In the genomic region with DNA sequence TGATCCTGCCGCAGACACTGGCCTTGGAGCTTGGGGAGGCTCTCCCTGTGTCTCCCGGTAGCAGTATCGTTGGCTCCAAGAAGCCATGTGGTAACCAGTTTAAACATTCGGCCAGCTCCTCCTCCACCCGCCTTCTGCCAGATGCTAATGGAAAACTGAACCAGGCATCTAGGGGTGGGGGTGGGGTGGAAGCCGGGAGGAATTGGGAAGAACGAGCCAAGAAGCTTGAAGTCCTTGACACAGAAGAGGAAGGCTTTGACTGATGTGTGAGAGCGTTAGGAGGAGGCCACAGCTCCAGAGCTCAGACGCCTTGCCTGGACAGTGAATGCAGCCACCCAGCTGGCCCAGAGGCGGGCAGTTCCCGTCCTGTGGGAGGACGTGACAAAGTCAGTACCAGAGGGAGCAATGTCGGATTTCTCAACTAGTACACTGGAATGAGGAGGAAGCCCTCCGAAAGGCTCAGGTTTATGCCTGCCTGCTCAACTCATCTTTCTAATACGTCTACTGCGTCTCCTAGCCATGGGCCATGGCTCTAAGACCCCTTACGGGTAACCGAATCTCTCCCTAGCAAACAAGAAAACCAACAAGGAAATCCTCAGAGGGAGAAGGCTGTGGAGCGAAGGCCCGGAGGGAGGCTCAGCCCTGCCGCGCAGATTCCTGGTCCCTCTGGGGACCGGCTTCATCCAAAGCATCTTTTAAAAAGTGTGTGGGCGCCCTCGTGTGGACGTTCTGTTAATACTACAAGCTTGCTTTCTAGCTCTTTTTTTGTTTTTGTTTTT, we compare ENCODE assay signal across 7 mouse cellular contexts. TPM values are rescaled to one million over a fixed set of nuclear protein-coding genes. Genes with fewer than 3 reads are reported as not detected.
DNase-seq lines count a peak whose midpoint lies in the region; ATAC-seq lines count a peak whose summit lies in the region.

No protein-coding gene starts in this region.

- peak overlapping the region; percentile 70 for H3K4me2 ChIP-seq in intestine, embryonic 15.5 days (replicated peaks)
- H3K4me2 ChIP-seq in midbrain, embryonic 12.5 days (replicated peaks) = peak overlapping the region; percentile 57

- H3K4me1 ChIP-seq in intestine, embryonic 15.5 days (replicated peaks) = peaks cover 22% of the 10 kb centered on the region
- peaks cover 34% of the 10 kb centered on the region for H3K4me1 ChIP-seq in midbrain, embryonic 12.5 days

- H3K4me3 ChIP-seq in intestine, embryonic 15.5 days (replicated peaks) = peak overlapping the region; percentile 26
- peak overlapping the region; percentile 29 for H3K4me3 ChIP-seq in midbrain, embryonic 12.5 days

- H3K27me3 ChIP-seq in intestine, embryonic 15.5 days (replicated peaks) = no peaks in the 10 kb centered on the region
- H3K27me3 ChIP-seq in midbrain, embryonic 12.5 days = no peaks in the 10 kb centered on the region

- intact Hi-C loops in gastrocnemius, postnatal 14 days (cut with DNase I; ENCODE audit: low total_unique reads) = no loop called here
- intact Hi-C loops in left cerebral cortex, postnatal 36 days (cut with DNase I) = loop anchor here (2.0 to 10.0 kb wide), 3 partner anchors 60 to 292 kb away; a partner anchor contains a TSS

- H3K9ac ChIP-seq in intestine, embryonic 15.5 days = peak overlapping the region; percentile 45
- peak overlapping the region; percentile 46 for H3K9ac ChIP-seq in midbrain, embryonic 12.5 days (replicated peaks)

- peak overlapping the region; percentile 95 for H3K27ac ChIP-seq in intestine, embryonic 15.5 days
- peak overlapping the region; percentile 82 for H3K27ac ChIP-seq in midbrain, embryonic 12.5 days (replicated peaks)

- no peaks in the 10 kb centered on the region for H3K9me3 ChIP-seq in intestine, embryonic 15.5 days
- no peaks in the 10 kb centered on the region for H3K9me3 ChIP-seq in midbrain, embryonic 12.5 days

- peak; percentile 85 for DNase-seq in adrenal gland, adult 2 months
- peak; percentile 93 for DNase-seq in embryo, embryonic 10 days (ENCODE audit: low spot score)
- DNase-seq in gastrocnemius, postnatal 14 days = peak; percentile 90
- DNase-seq in left cerebral cortex, postnatal 36 days (ENCODE audit: low spot score in 2 of 2) = peak; percentile 80 to 82
- DNase-seq in spleen, postnatal 10 days (ENCODE audit: low spot score in 2 of 2) = peak; percentile 12 to 73

- H3K36me3 ChIP-seq in intestine, embryonic 15.5 days = no peaks in the 10 kb centered on the region
- H3K36me3 ChIP-seq in midbrain, embryonic 12.5 days = no peaks in the 10 kb centered on the region

- ATAC-seq in intestine, embryonic 15.5 days = peak; percentile 73
- peak; percentile 63 for ATAC-seq in midbrain, embryonic 12.5 days (ENCODE audit: low FRiP score, low read depth)

- WGBS in intestine, embryonic 15.5 days = 3% methylated on average over 26 of the region's 26 CpGs
- WGBS in midbrain, embryonic 12.5 days = 1% methylated on average over 26 of the region's 26 CpGs

RNA-seq across cellular contexts. Expression of a gene that starts 32.0 kb away (rescaled TPM):
- under 1 TPM in 1 of 2 experiments, not detected in 1; 0.21 TPM for total RNA-seq in adrenal gland, adult 2 months (2021)
- polyA plus RNA-seq in adrenal gland, adult 2 months (2012; rRNA removed) = 0.07 TPM in 1 of 2 replicates, not detected in the other
- under 1 TPM; 0.29 to 0.51 TPM for total RNA-seq in gastrocnemius, postnatal 14 days (2021)
- 7.8 TPM in 2 replicates for polyA plus RNA-seq in intestine, embryonic 15.5 days (2015; fragmentation: Nextera tagmentation; extraction: Ambion mirVana)
- total RNA-seq in left cerebral cortex, postnatal 36 days (2021) = under 1 TPM; 0.39 to 0.50 TPM
- not detected in 2 replicates for polyA plus RNA-seq in midbrain, embryonic 12.5 days (2016; fragmentation: Nextera tagmentation; extraction: Ambion mirVana)

RNA-seq across cellular contexts. Expression of a gene that starts 44.0 kb away (rescaled TPM):
- 1 to 10 TPM in 1 of 2 experiments, under 1 TPM in 1; 0.78 to 1.2 TPM for total RNA-seq in adrenal gland, adult 2 months (2021)
- 1.9 and 3.0 TPM in 2 replicates for polyA plus RNA-seq in adrenal gland, adult 2 months (2012; rRNA removed)
- not detected for total RNA-seq in gastrocnemius, postnatal 14 days (2021)
- polyA plus RNA-seq in intestine, embryonic 15.5 days (2015; fragmentation: Nextera tagmentation; extraction: Ambion mirVana) = 0.39 and 0.40 TPM in 2 replicates
- under 1 TPM in 1 of 2 experiments, not detected in 1; 0.25 TPM for total RNA-seq in left cerebral cortex, postnatal 36 days (2021)
- 0.07 TPM in 1 of 2 replicates, not detected in the other for polyA plus RNA-seq in midbrain, embryonic 12.5 days (2016; fragmentation: Nextera tagmentation; extraction: Ambion mirVana)

Comparison
In these comparisons a context has a peak if more than half of its experiments do, and no peak if none do; other contexts are left out.
1. Peak in every context shown above with its lines: DNase-seq, ATAC-seq, H3K4me3 ChIP-seq and H3K27ac ChIP-seq.
2. DNase-seq: peak in every context shown above with its lines; median percentile 93 in embryo, embryonic 10 days; 90 in gastrocnemius, postnatal 14 days; 85 in adrenal gland, adult 2 months; 81 in left cerebral cortex, postnatal 36 days; 42 in spleen, postnatal 10 days.